Mouse (Mus musculus) layer of hippocampus, adult 9-11 months (tissue): Measurements from ENCODE around the gene Eif4a2.
A peak's percentile ranks its signal among the peaks of the same experiment; 100 is the strongest.
"Not testable (repeated sequence)": the region's sequence is repeated elsewhere in the genome, so short reads cannot be mapped to it uniquely, and the experiment has no call there.

Source experiments
- DNase-seq: peaks from one replicate; pipeline ENCODE4 v3.0.0; 2022

Gene Eif4a2

GRCm38 (mm10) chr16:23107231-23107942, at the start of gene Eif4a2:
Eif4a2 (plus strand) TSS chr16:23107444.
- DNase-seq: peak; percentile 90

GRCm38 (mm10) chr16:23057668-23058447, 49.4 kb upstream of the Eif4a2 start, which contains the start of gene Kng1:
Kng1 (plus strand) TSS chr16:23057865.
- DNase-seq: not testable (repeated sequence)

GRCm38 (mm10) chr16:23059630-23060029, 47.6 kb upstream of the Eif4a2 start:
- not testable (repeated sequence) for DNase-seq

- DNase-seq: not testable (repeated sequence)
Observed at GRCm38 (mm10) chr16:23060781-23061325, 46.4 kb upstream of the Eif4a2 start.

GRCm38 (mm10) chr16:23077516-23077915, 29.7 kb upstream of the Eif4a2 start:
- DNase-seq: not testable (repeated sequence)

- not testable (repeated sequence) for DNase-seq
Observed at GRCm38 (mm10) chr16:23087159-23087558, 20.1 kb upstream of the Eif4a2 start.

- DNase-seq: not testable (repeated sequence)
Observed at GRCm38 (mm10) chr16:23087712-23088111, 19.5 kb upstream of the Eif4a2 start.

- DNase-seq: not testable (repeated sequence)
Observed at GRCm38 (mm10) chr16:23088491-23088890, 18.8 kb upstream of the Eif4a2 start.

- not testable (repeated sequence) for DNase-seq
Observed at GRCm38 (mm10) chr16:23091345-23091744, 15.9 kb upstream of the Eif4a2 start.

- DNase-seq: no peak
Observed at GRCm38 (mm10) chr16:23093321-23093953, 13.8 kb upstream of the Eif4a2 start.

GRCm38 (mm10) chr16:23094136-23094535, 13.1 kb upstream of the Eif4a2 start:
- DNase-seq: no peak

- not testable (repeated sequence) for DNase-seq
Observed at GRCm38 (mm10) chr16:23095581-23095980, 11.7 kb upstream of the Eif4a2 start.

- DNase-seq: not testable (repeated sequence)
Observed at GRCm38 (mm10) chr16:23096886-23097285, 10.4 kb upstream of the Eif4a2 start.

GRCm38 (mm10) chr16:23097290-23098104, 9.7 kb upstream of the Eif4a2 start:
- peak; percentile 60 for DNase-seq

GRCm38 (mm10) chr16:23098105-23098452, 9.2 kb upstream of the Eif4a2 start:
- DNase-seq: not testable (repeated sequence)

GRCm38 (mm10) chr16:23099632-23100031, 7.6 kb upstream of the Eif4a2 start:
- no peak for DNase-seq

GRCm38 (mm10) chr16:23100099-23100575, 7.1 kb upstream of the Eif4a2 start:
- no peak for DNase-seq

- DNase-seq: no peak
Observed at GRCm38 (mm10) chr16:23100613-23101012, 6.6 kb upstream of the Eif4a2 start.

- DNase-seq: no peak
Observed at GRCm38 (mm10) chr16:23102340-23103037, 4.8 kb upstream of the Eif4a2 start.

- no peak for DNase-seq
Observed at GRCm38 (mm10) chr16:23103038-23103745, 4.1 kb upstream of the Eif4a2 start.

GRCm38 (mm10) chr16:23103841-23104240, 3.4 kb upstream of the Eif4a2 start:
- no peak for DNase-seq
